27 mouse cellular contexts compared by ENCODE assay signal in genomic region chr10:21974801-21975200, GRCm38 (mm10).
DNase-seq lines count a peak whose midpoint lies in the region; ATAC-seq and TF ChIP-seq lines count a peak whose summit lies in the region.
"Had no signal": no experiment of that assay in that cellular context is flagged by ENCODE, and none has a peak within 500 bp of the region (broad histone marks: within the 10 kb centered on the region; RNA-seq: fewer than 3 reads in every experiment).

No protein-coding gene starts in this region.

- peaks cover 5% of the 10 kb centered on the region; the same call in 1 of the 2 replicates for H3K4me1 ChIP-seq in limb, embryonic 14.5 days (ENCODE audit: control insufficient read depth, insufficient read depth, low read length)
- H3K4me1 ChIP-seq in limb, embryonic 10.5 days: peaks cover 11% of the 10 kb centered on the region
- H3K4me1 ChIP-seq: embryonic facial prominence, embryonic 13.5 days; forebrain, embryonic 12.5 days; forebrain, embryonic 15.5 days had no signal

- H3K9ac ChIP-seq in limb, embryonic 14.5 days (ENCODE audit: low read depth, low read length, severe bottlenecking): no peak overlapping the region
- H3K9ac ChIP-seq: embryonic facial prominence, embryonic 13.5 days; forebrain, embryonic 12.5 days; forebrain, embryonic 15.5 days; heart, embryonic 12.5 days; heart, embryonic 15.5 days; hindbrain, embryonic 14.5 days had no signal

- no peaks in the 10 kb centered on the region for H3K36me3 ChIP-seq in limb, embryonic 14.5 days (ENCODE audit: control insufficient read depth, insufficient read depth, low read length)
- H3K36me3 ChIP-seq in limb, embryonic 10.5 days: no peaks in the 10 kb centered on the region
- H3K36me3 ChIP-seq: embryonic facial prominence, embryonic 10.5 days; embryonic facial prominence, embryonic 13.5 days; forebrain, embryonic 12.5 days; forebrain, embryonic 15.5 days; heart, embryonic 12.5 days; heart, embryonic 15.5 days had no signal

- H3K4me3 ChIP-seq in limb, embryonic 14.5 days (replicated peaks; ENCODE audit: low read length): no peak overlapping the region
- H3K4me3 ChIP-seq in limb, embryonic 10.5 days: no peak overlapping the region
- H3K4me3 ChIP-seq: embryonic facial prominence, embryonic 10.5 days; embryonic facial prominence, embryonic 13.5 days; erythroblast, embryonic 14.5 days; forebrain, embryonic 12.5 days; forebrain, embryonic 15.5 days; heart, embryonic 12.5 days; heart, embryonic 15.5 days had no signal

- no peak for ATAC-seq in limb, embryonic 14.5 days (ENCODE audit: low FRiP score, low read depth)
- ATAC-seq: forebrain, embryonic 15.5 days; hindbrain, postnatal 0 days; intestine, embryonic 16.5 days; Patski had no signal

- no peak overlapping the region for H3K27ac ChIP-seq in limb, embryonic 14.5 days (replicated peaks; ENCODE audit: low read depth, low read length)
- no peak overlapping the region for H3K27ac ChIP-seq in limb, embryonic 10.5 days
- H3K27ac ChIP-seq: embryonic facial prominence, embryonic 10.5 days; embryonic facial prominence, embryonic 13.5 days; forebrain, embryonic 12.5 days; forebrain, embryonic 15.5 days; heart, embryonic 15.5 days; hindbrain, embryonic 14.5 days; hindbrain, postnatal 0 days had no signal

- 64% methylated on average over 3 of the region's 3 CpGs for WGBS in limb, embryonic 14.5 days
- 88% methylated on average over 3 of the region's 3 CpGs for WGBS in limb, embryonic 10.5 days

- no peaks in the 10 kb centered on the region for H3K27me3 ChIP-seq in limb, embryonic 14.5 days (ENCODE audit: control insufficient read depth, insufficient read depth, low read length)
- H3K27me3 ChIP-seq in limb, embryonic 10.5 days (ENCODE audit: low read depth, poor library complexity, severe bottlenecking): no peaks in the 10 kb centered on the region
- H3K27me3 ChIP-seq: embryonic facial prominence, embryonic 13.5 days; forebrain, embryonic 12.5 days; forebrain, embryonic 15.5 days; heart, embryonic 12.5 days; heart, embryonic 15.5 days; Patski had no signal

- H3K9me3 ChIP-seq in limb, embryonic 14.5 days (ENCODE audit: control insufficient read depth, low read length): no peaks in the 10 kb centered on the region
- H3K9me3 ChIP-seq in limb, embryonic 10.5 days (replicated peaks): no peaks in the 10 kb centered on the region
- H3K9me3 ChIP-seq: embryonic facial prominence, embryonic 10.5 days; embryonic facial prominence, embryonic 13.5 days; forebrain, embryonic 12.5 days; forebrain, embryonic 15.5 days; heart, embryonic 12.5 days; heart, embryonic 15.5 days had no signal

- DNase-seq in adrenal gland, adult (ENCODE audit: inconsistent age in 2 of 2, low spot score in 1 of 2): peak; percentile 45 to 87
- DNase-seq in adrenal gland, postnatal 4 days (ENCODE audit: low spot score in 2 of 2): no peak
- peak; percentile 39 to 57 for DNase-seq in adrenal gland, postnatal 36 days
- DNase-seq in adrenal gland, postnatal 25 days: no peak
- DNase-seq in limb, embryonic 14.5 days (ENCODE audit: low spot score): peak; percentile 18
- DNase-seq in limb, embryonic 10.5 days (ENCODE audit: low spot score): no peak
- DNase-seq: cerebellum, adult 11-12 months; cerebellum, adult 8-10 months; cerebellum, postnatal 10 days; cerebellum, postnatal 36 days; embryo, embryonic 11 days; gastrocnemius, postnatal 10 days; heart, adult 11 months; heart, postnatal 10 days; heart, postnatal 36 days; kidney, adult 18-20 months had no signal

- TF ChIP-seq POLR2A in limb, embryonic 14.5 days (IDR thresholded peaks at IDR 0.05; ENCODE audit: borderline replicate concordance, extremely low read depth, insufficient read depth, insufficient read length): no peak

- no peak overlapping the region for H3K4me2 ChIP-seq in limb, embryonic 14.5 days (replicated peaks; ENCODE audit: low read depth, low read length, severe bottlenecking)
- H3K4me2 ChIP-seq: embryonic facial prominence, embryonic 13.5 days; forebrain, embryonic 12.5 days; forebrain, embryonic 15.5 days; heart, embryonic 12.5 days; heart, embryonic 15.5 days; hindbrain, embryonic 14.5 days had no signal

Comparison
In these comparisons a context has a peak if more than half of its experiments do, and no peak if none do; other contexts are left out.
1. DNase-seq: peak in adrenal gland, adult (2 of 2), adrenal gland, postnatal 36 days (2 of 2) and limb, embryonic 14.5 days (single experiment); none in adrenal gland, postnatal 4 days (0 of 2), adrenal gland, postnatal 25 days (single experiment) and limb, embryonic 10.5 days (single experiment).